Mouse (Mus musculus): ENCODE measurements around the gene Eif4h. TPM values are rescaled to one million over a fixed set of nuclear protein-coding genes. Genes with fewer than 3 reads are reported as not detected.
"Not testable (repeated sequence)": the region's sequence is repeated elsewhere in the genome, so short reads cannot be mapped to it uniquely, and the experiment has no call there.

Gene Eif4h
- total RNA-seq, 2 experiments from 2014 or later = 213 to 216 TPM

DNA sequence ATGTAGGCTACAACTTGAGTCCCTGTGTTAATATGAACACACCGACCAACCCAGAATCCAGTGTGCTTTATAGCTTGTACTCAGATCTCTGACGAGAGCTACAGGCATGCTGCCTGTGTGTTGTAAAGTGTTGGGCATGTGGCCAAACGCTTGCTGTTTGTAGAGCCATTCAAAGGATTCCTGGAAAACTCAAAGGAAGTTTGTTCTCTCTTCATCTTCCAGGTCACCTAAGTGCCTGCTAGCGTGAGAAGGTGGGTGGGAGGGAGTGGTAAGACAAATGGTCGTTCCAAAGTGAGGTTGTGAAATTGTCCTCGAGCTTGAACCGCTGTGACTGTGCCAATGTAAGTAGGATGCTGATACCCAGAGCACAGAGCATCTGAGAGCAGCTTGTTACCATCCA lies 12.7 kb upstream of the Eif4h start:
- DNase-seq = no peak
- intact Hi-C loops (cut with DNase I) = loop anchor here (10.0 kb wide), 1 partner anchor 53 kb away; no protein-coding TSS in a partner anchor

DNA sequence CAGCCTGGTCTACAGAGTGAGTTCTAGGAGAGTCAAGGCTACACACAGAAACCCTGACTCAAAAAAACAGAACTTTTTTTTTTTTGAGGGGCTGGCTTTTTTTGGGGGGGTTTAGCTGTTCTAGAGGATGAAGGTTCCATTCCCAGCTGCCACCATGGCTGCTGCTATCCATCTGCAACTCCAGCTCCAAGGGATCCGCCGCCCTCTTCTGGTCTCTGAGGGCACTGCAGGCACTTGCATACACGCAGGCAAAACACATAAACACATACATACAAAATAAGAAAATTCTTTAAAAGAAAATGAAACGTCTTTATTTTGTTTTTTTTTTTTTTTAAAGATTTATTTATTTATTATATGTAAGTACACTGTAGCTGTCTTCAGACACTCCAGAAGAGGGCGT lies 11.6 kb upstream of the Eif4h start:
- peak; percentile 30 to 64 for DNase-seq
- intact Hi-C loops (cut with DNase I) = loop anchor here (10.0 kb wide), 1 partner anchor 54 kb away; no protein-coding TSS in a partner anchor

DNA sequence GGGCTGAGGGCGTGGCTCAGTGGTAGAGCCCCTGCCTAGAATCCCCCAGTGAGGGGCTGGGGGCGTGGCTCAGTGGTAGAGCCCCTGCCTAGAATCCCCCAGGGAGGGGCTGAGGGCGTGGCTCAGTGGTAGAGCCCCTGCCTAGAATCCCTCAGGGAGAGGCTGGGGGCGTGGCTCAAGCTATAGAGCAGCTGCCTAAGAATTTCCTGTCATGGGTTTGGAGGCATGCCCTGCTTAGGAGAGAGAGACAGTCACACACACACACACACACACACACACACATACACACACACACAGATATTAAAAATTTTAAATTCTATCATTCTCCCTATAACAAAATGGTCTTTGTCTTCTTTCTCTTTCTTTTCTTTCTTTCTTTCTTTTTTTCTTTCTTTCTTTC lies 9.7 kb upstream of the Eif4h start:
- DNase-seq = peak; percentile 30 to 47
- intact Hi-C loops (cut with DNase I) = not testable (repeated sequence)

DNA sequence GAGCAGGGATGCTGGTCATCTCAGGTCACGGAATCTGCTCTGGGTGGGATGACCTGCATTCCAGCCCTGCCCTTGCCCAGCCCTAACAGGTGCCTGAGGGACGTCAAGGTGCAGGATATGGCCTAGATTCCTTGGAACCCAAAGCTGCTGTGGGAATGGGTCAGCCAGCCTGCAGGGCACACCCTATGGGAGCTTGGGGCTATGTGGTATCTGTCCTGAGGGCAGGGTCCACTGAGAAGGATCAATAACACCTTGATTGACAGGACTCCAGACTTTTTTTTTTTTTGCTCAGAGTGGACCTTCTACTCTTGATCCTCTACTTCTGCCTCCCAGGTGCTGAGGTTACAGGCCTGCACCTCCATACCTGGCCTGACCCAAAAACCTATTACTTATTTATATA lies 8.1 kb upstream of the Eif4h start:
- intact Hi-C loops (cut with DNase I) = no loop called here

DNA sequence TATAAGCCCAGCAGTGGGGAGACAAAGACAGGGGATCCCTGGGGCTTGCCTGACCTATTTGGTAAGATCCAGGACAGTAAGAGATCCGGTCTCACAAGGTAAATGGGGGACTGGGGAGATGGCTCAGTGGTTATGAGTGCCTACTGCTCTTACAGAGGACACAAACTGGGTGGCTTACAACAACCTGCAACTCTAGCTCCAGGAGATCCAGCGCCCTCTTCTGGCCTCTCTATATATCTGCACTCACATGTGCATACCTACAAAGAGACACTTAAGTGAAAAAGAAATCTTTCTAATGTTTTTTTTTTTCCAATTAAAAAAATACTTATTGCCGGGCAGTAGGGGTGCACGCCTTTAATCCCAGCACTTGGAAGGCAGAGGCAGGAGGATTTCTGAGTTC lies 7.2 kb upstream of the Eif4h start:
- intact Hi-C loops (cut with DNase I) = no loop called here
- no peak for DNase-seq

More for the DNA sequence above, 8.1 kb upstream of the Eif4h start:
- DNase-seq = no peak

DNA sequence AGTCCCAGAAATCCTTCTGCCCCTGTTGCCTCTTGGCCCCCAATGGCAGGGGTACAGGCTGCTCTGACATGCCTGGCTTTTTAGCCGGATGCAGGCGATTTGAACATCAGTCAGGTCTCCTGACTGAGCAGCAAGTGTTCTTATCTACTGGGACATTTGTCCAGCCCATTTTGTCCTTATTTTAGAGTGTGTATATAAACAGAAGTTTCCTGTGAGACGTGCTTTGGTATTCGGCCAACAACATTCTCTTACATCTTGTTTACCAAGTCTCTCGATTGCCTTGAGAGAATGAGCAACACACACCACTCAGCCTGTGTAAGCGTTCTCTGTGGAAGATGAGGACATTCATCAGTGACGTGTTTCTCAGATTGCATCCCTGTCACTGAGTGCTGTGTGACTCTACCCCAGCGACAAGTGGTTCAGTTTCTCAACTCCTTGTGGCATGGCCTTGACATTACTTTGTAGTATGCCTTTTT lies 5.4 kb upstream of the Eif4h start:
- peak; percentile 50 to 51 for DNase-seq
- intact Hi-C loops (cut with DNase I) = loop anchor here (5.0 kb wide), 1 partner anchor 33 kb away; no protein-coding TSS in a partner anchor

DNA sequence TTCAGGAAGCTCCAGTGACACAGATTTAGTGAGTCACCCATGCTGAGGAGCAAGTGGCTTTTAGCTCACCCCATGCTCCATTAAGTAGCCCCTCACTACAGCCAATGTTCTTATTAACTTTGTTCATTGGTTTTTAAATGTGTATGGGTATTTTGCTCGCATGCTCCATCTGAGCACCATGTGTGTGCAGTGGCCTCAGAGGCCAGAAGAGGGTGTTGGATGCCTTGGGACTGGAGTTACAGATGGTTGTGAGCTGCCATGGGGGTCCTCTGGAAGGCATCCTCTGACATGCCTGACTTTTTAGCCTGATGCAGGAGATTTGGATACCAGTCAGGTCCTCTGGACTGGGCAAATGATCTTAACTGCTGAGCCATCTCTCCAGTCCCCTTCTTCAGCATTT lies 4.8 kb upstream of the Eif4h start:
- intact Hi-C loops (cut with DNase I) = loop anchor here (5.0 kb wide), 1 partner anchor 33 kb away; no protein-coding TSS in a partner anchor
- DNase-seq = no peak

DNA sequence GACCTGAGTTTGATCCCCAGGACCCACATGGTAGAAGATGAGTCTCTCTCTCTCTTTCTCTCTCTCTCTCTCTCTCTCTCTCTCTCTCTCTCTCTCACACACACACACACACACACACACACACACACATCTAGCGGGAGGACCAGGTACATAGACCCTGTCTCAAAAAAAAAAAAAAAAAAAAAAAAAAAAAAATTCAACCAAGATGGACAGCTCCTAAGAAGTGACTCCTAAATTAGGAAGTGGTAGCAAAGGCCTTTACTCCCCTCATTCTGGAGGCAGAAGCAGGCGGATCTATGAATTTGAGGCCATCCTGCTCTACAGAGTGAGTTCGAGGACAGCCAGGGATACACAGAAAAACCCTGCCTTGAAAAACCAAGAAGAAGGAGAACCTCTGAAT lies 1.1 kb upstream of the Eif4h start:
- intact Hi-C loops (cut with DNase I) = loop anchor here (5.0 kb wide), 1 partner anchor 37 kb away; no protein-coding TSS in a partner anchor
- DNase-seq = no peak

DNA sequence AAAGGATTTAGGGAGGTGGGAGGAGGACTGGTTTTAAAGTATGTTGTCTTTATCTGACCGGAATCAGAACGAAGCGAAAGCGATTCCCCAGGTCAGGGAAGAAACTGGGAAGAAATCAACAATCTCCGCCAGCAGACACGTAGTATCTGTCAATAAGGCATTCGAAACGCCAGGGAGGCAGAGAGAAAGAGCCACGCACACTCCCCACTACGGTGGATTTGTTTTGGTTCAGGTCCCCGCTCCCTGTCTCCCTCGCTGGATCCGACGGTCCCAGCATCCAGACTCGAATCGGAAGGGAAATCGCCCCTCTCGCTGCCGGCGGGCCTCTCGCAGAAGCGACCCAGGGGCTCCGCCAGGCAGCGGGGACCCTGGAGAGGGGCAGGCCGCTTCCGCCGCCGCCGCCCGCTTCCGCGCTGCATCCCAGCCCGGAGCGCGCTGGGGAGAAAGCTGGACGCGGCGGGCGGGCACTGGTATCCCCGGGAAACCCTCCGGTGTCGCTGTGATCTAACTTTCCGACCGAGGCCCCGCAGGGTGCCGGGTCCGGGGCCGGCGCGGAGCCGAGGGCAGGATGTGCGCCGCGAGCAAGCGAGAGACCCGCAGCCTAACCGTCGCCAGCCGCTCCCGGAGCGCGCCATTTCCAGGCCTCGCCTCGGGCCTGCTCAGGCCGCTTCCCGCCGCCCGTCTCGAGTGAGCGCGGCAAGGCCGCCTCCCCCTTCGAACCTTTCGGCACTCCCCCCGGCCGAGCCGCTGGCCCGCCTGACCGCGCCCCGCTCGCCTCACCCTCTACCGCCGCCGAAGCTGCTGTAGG lies 625 bp downstream of the Eif4h start:
- intact Hi-C loops (cut with DNase I) = loop anchor here (5.0 kb wide), 1 partner anchor 49 kb away; the partner anchor contains the start of gene Limk1

DNA sequence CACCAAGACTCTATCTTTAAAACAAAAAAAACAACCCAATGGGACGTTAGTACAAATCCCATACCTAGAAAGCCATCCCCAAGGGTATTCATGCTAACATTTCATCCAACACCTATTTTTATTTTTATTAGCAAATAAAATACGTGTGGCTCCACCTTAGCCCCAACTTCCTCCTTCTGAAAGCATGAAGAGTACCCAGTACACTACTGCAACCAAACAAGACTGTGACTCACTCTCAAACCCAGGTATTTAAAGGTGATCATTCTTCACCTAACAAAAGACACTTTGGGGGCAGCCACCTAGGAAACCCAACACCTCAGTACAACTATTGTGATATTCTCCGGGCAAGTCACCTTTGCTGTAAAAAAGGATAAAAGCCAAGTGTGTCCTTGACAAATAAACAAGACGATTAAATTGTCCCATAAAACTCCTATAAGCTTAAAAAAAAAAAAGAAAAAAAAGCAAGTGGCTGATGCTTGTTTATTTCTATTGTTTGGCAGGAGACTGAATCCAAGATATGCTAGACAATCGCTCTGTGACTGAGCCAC lies 1.4 kb downstream of the Eif4h start:
- no peak for DNase-seq
- intact Hi-C loops (cut with DNase I) = loop anchor here (5.0 kb wide), 1 partner anchor 49 kb away; the partner anchor contains the start of gene Limk1

More for the DNA sequence above, 625 bp downstream of the Eif4h start:
- DNase-seq = no peak

DNA sequence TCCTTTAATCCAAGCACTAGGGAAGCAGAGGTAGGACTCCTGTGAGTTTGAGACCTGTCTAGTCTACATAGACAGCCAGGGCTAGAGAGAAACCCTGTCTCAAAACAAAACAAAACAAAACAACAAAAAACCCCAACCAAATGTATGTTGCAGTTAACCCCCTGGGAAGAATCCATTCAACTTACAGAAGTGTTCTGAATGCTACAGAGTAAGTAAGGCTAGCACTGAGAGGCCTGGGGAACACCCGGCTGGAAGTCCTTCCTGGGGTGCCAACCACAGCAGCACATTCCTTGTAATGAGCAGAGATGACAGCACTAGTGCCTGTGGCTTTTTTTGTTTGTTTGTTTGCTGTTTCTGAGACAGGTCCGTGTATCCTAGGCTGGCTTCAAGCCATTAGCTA lies 6.4 kb downstream of the Eif4h start:
- intact Hi-C loops (cut with DNase I) = no loop called here
- no peak for DNase-seq

DNA sequence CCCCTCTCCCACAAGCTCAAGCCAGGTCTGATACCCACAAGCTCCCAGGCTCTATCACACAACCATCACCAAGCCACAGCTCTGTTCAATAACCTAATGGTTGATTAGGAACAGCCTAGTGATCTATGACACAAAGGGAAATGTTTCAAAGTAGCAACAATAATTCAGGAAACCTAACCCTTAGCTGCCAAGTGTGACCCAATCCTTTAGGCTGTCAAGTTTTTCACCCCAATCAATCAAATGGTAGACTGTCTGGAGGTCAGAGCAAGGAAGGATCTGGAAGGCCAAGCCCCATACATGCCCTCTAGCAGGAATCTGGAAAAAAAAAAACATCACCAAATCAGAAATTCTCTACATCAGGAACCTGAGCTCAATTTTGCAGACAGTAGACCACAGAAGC lies 8.5 kb downstream of the Eif4h start:
- intact Hi-C loops (cut with DNase I) = no loop called here
- no peak for DNase-seq

DNA sequence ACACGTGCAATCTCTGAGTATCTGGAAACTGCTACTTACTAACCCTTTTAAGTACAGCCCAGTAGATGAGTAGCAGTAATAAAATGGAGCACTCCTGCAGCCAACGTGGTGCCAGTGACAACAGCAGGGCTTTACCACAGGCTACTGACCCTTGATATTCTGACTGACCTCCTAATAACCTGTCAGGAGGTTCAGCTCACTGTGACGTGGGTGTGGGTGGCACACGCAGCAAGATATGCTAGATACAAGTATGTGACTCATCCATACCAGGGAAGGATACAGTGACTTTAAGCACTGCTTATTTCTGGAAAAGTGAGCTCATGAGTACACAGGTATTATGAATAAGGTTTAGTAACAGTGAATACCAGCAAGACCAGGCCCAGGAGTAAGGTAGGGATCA lies 9.8 kb downstream of the Eif4h start:
- no peak for DNase-seq
- intact Hi-C loops (cut with DNase I) = no loop called here

DNA sequence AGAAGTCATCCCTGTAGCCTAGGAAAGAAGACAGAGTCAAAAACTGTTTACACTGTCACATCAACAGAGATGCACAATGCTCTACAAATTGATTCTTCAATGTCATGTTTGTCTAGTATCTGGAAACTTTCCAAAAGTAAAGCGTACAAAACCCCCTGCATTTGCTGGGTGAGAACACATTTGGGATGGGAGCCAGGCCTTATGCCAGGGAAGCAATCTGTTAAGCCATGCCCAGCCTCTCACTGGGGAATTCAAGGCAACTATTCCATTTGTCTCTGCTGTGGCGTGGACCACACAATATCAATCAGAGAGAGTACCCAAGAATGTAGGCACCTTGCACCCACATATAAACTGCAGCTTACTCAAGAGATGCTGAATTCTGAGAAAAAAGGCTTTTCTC lies 17.2 kb downstream of the Eif4h start:
- intact Hi-C loops (cut with DNase I) = no loop called here
- no peak for DNase-seq

DNA sequence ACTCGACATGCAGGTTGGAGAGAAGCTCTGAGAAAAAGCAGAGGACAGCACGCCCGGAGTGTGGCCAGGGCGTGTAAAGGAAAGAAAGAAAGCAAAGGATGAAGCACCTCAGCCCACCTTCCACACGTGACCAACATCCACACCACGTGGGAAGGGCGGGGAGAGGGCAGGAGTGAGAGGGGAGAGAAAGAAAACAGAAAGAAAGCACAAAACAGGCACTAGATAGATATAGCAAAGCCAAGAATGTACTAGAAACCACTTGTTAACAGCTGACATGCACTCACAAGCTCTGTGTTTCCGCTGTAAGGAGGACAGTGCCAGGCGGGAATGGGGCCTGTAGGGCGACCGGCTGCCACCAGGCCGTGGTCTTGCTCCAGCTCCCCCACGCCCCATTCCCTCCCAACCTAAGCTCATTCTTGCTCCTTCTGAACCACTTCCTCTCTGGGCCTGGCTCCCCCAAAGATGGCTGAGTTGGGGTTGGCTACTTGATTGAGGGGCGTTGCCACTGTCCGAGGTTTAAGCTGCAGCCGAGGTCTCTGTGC lies 18.1 kb downstream of the Eif4h start:
- intact Hi-C loops (cut with DNase I) = no loop called here
- no peak for DNase-seq

DNA sequence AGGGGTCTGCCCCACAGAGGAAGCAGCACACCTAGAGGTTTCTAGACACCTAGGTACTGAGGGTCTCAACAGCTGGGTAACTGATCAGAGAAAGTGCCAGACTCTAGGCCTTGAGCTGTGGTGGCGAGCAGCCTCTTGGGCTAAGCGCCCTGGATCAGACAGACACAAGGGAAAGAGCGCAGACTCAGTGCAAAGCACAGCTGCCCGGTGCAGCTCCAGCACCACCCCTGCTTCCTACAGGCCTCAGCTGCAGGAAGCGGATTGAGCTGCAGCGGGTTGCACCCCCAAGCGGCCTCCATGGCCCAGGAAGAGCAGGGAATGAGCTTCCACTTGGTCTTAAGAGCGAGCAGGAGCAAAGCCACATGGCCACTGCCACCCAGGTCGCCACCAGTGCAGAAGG lies 18.8 kb downstream of the Eif4h start:
- intact Hi-C loops (cut with DNase I) = no loop called here
- DNase-seq = no peak

DNA sequence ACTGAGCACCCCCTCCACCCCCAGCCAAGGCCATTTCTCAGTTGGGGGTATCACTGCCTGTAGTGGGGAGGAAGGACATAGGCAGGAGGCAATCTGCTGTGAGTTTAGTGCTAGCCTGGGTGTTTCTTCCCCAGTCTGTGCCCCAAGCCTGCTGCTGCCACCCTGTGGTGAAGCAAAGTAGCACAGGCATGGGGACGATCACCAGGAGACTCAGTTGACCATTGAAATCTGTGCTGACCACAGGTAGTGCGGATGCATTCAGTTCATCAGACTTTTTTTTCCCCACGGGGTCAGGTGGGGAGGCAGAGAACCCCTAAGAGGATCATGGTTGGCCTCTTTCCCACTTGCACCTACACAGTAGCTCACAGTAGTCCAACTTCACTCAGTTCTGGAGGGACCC lies 22.2 kb downstream of the Eif4h start:
- intact Hi-C loops (cut with DNase I) = loop anchor here (2.0 kb wide), 1 partner anchor 124 kb away; no protein-coding TSS in a partner anchor
- DNase-seq = peak; percentile 66 to 86

DNA sequence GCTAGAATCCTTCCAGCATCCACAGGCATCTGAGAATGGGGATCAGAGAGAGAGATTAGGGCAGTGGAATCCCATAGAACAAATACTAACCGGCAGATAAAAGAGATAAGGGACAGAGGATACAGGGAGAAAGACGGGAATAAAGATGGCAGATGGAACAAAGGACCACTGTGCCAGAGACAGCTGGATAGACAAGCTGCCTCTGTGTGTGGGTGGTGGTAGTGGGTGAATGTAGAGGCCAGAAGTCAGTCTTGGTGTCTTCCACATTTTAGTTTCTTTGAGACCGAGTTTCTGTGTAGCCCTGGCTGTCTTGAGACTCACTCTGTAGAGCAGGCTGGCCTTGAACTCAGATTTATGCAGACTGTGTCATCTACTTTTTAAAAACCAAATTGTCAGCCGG lies 23.5 kb downstream of the Eif4h start:
- intact Hi-C loops (cut with DNase I) = loop anchor here (2.0 kb wide), 1 partner anchor 123 kb away; no protein-coding TSS in a partner anchor
- DNase-seq = no peak

DNA sequence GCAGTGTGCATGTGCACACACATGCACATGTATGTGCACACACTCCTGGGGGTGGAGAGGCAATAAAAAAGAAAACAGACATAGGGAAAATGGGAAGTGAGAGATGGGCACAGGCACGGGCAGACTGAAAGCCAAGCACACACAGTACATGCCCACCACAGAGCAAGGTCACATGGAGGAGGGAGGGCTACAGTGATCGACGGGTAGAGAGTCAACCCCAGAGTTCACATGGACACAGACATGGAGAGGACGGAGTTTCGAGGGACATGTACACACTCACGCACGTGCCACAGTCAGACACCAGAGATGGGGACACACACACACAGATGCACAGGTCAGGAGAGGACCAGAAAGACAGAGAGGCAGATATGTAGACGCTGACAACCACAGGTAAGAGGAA lies 23.9 kb downstream of the Eif4h start:
- intact Hi-C loops (cut with DNase I) = no loop called here
- DNase-seq = no peak

DNA sequence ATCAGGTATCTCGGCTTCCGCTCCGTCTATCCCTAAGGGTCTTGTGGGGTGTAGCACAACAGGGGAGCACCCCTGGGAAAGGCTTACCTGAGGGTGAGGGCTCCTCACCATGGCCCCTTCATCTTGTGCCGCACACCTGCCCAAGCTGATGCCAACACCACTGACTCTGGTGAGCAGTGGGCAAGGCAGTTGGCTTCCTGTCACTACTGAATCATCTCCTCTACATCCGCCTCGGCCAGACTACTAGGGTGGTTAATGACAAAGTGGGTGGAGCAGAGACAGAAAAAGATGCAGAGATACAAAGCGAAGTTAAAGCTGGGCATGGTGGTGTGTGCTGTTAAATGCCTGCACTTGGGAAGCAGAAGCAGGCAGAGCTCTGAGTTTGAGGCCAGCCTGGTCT lies 24.5 kb downstream of the Eif4h start, which contains the start of gene Lat2:
TSS of gene Lat2 (minus strand) at position 224 of the 400 bp plus-strand sequence.
- intact Hi-C loops (cut with DNase I) = no loop called here
- no peak for DNase-seq

DNA sequence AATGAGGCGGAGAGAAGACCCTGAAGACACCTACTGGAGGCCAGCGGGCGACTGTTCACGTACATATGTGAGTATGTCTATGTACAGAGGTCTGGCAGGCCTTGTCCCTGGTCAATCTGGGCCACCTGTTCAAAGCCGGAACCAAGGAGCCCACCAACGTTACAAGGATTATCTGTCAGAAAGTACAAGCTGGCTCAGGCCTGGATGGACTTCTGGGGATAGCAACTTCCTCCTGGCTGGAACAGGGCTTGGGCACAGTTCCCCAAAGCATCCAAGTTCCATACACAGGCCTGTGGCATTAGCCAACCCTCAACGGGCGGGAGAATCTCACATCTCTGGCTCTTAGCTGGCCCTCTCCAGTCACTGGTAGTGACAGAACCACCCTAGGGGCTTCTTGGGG lies 25.0 kb downstream of the Eif4h start:
- intact Hi-C loops (cut with DNase I) = no loop called here
- no peak for DNase-seq
